Mouse (Mus musculus) heart, embryonic 15.5 days (tissue): ENCODE measurements around the gene Pten. TPM values are rescaled to one million over a fixed set of nuclear protein-coding genes. Genes with fewer than 3 reads are reported as not detected.
"Not testable (repeated sequence)": the region's sequence is repeated elsewhere in the genome, so short reads cannot be mapped to it uniquely, and the experiment has no call there.

Experiments used
- ATAC-seq: fragments of 200-750 bp; cut with Nextera tagmentation; replicated peaks from 2 replicates; pipeline ENCODE4 v1.8.0; 2017; ENCODE audit warnings: low read depth, moderate TSS enrichment; ENCODE audit not compliant: insufficient number of reproducible peaks, insufficient read depth, low FRiP score
- H3K27ac ChIP-seq: fragments of 300-500 bp; sonication (generic); 2 replicates; pipeline ENCODE4 v1.5.1; 2015; ENCODE audit warnings: mild to moderate bottlenecking, inconsistent platforms
- H3K27me3 ChIP-seq: fragments of 300-500 bp; sonication (generic); 2 replicates; pipeline ENCODE4 v1.6.1; 2015; ENCODE audit warnings: inconsistent platforms
- H3K36me3 ChIP-seq: fragments of 300-500 bp; sonication (generic); 2 replicates; pipeline ENCODE4 v1.6.1; 2015; ENCODE audit warnings: mild to moderate bottlenecking, inconsistent platforms
- H3K4me1 ChIP-seq: fragments of 300-500 bp; sonication (generic); replicated peaks from 2 replicates; pipeline ENCODE4 v1.6.1; 2015; ENCODE audit warnings: inconsistent platforms
- H3K4me2 ChIP-seq: fragments of 300-500 bp; sonication (generic); 2 replicates; pipeline ENCODE4 v1.6.1; 2015; ENCODE audit warnings: inconsistent platforms, mild to moderate bottlenecking, moderate library complexity
- H3K4me3 ChIP-seq: fragments of 300-500 bp; sonication (generic); 2 replicates; pipeline ENCODE4 v1.5.1; 2015; ENCODE audit warnings: mild to moderate bottlenecking, inconsistent platforms
- H3K9ac ChIP-seq: fragments of 300-500 bp; sonication (generic); 2 replicates; pipeline ENCODE4 v1.6.1; 2015; ENCODE audit warnings: mild to moderate bottlenecking, inconsistent platforms
- H3K9me3 ChIP-seq: fragments of 300-500 bp; sonication (generic); replicated peaks from 2 replicates; pipeline ENCODE4 v1.6.1; 2016; ENCODE audit warnings: inconsistent platforms
- WGBS: fragments of 180-500 bp; shearing (Covaris S2); methylation state at CpG from one replicate; pipeline ENCODE4 v1.1.7; 2015; ENCODE audit warnings: mixed read lengths; 5-methylcytosine and 5-hydroxymethylcytosine counted together
- polyA plus RNA-seq: library from polyadenylated mRNA; unstranded; fragments of >200 nt; fragmentation: Nextera tagmentation; extraction: Ambion mirVana; gene quantifications from 2 replicates; pipeline ENCODE4 v1.2.1, GENCODE M21; 2015

The Pten gene
- polyA plus RNA-seq, 1 experiment from 2014 or later, result 4.9 TPM

GRCm38 (mm10) chr19:32779131-32779530 is 21.8 kb downstream of the Pten start:
- no peaks in the 10 kb centered on the region for H3K27me3 ChIP-seq
- no peak overlapping the region for H3K4me3 ChIP-seq
- 56% methylated on average over 3 of the region's 3 CpGs for WGBS
- no peaks in the 10 kb centered on the region for H3K36me3 ChIP-seq
- H3K9me3 ChIP-seq, result no peaks in the 10 kb centered on the region
- H3K27ac ChIP-seq, result no peak overlapping the region
- peaks cover 8% of the 10 kb centered on the region for H3K4me1 ChIP-seq
- no peak overlapping the region for H3K4me2 ChIP-seq
- ATAC-seq, result no peak
- H3K9ac ChIP-seq, result no peak overlapping the region

- no peak overlapping the region for H3K27ac ChIP-seq
- H3K9ac ChIP-seq, result no peak overlapping the region
- H3K4me2 ChIP-seq, result no peak overlapping the region
- no peaks in the 10 kb centered on the region for H3K9me3 ChIP-seq
- H3K4me1 ChIP-seq, result peaks cover 8% of the 10 kb centered on the region
- no peak for ATAC-seq
- no peaks in the 10 kb centered on the region for H3K36me3 ChIP-seq
- no peak overlapping the region for H3K4me3 ChIP-seq
- 84% methylated on average over 5 of the region's 5 CpGs for WGBS
- no peaks in the 10 kb centered on the region for H3K27me3 ChIP-seq
Observed at GRCm38 (mm10) chr19:32781305-32782071, 24.2 kb downstream of the Pten start.

GRCm38 (mm10) chr19:32787388-32787787 is 30.1 kb downstream of the Pten start:
- 41% methylated on average over 4 of the region's 4 CpGs for WGBS
- H3K4me2 ChIP-seq, result not testable (repeated sequence)

GRCm38 (mm10) chr19:32788016-32788415 is 30.7 kb downstream of the Pten start:
- H3K9ac ChIP-seq, H3K36me3 ChIP-seq, H3K4me2 ChIP-seq, H3K27ac ChIP-seq, H3K4me3 ChIP-seq, H3K27me3 ChIP-seq, ATAC-seq, H3K9me3 ChIP-seq: not testable (repeated sequence)
- H3K4me1 ChIP-seq, result peaks cover 22% of the 10 kb centered on the region
- WGBS, result 89% methylated on average over 3 of the region's 3 CpGs

More at GRCm38 (mm10) chr19:32787388-32787787, 30.1 kb downstream of the Pten start:
- H3K4me3 ChIP-seq, H3K27me3 ChIP-seq, ATAC-seq, H3K36me3 ChIP-seq, H3K9ac ChIP-seq, H3K27ac ChIP-seq, H3K9me3 ChIP-seq: not testable (repeated sequence)
- H3K4me1 ChIP-seq, result peaks cover 19% of the 10 kb centered on the region

GRCm38 (mm10) chr19:32789535-32789934 is 32.2 kb downstream of the Pten start:
- H3K9ac ChIP-seq, result no peak overlapping the region
- no peak overlapping the region for H3K27ac ChIP-seq
- H3K4me3 ChIP-seq, result no peak overlapping the region
- H3K36me3 ChIP-seq, result no peaks in the 10 kb centered on the region
- H3K4me1 ChIP-seq, result peaks cover 30% of the 10 kb centered on the region
- H3K9me3 ChIP-seq, result no peaks in the 10 kb centered on the region
- 63% methylated on average over 3 of the region's 3 CpGs for WGBS
- H3K4me2 ChIP-seq, result no peak overlapping the region
- ATAC-seq, result no peak
- H3K27me3 ChIP-seq, result no peaks in the 10 kb centered on the region

GRCm38 (mm10) chr19:32792610-32793009 is 35.3 kb downstream of the Pten start:
- no peak overlapping the region for H3K4me2 ChIP-seq
- no peak for ATAC-seq

GRCm38 (mm10) chr19:32793901-32794300 is 36.6 kb downstream of the Pten start:
- Histone ChIP-seq H3K9ac (no peak overlapping the region), H3K4me1 (peaks cover 22% of the 10 kb centered on the region), H3K27me3 (no peaks in the 10 kb centered on the region), H3K36me3 (no peaks in the 10 kb centered on the region), H3K4me3 (no peak overlapping the region), H3K4me2 (no peak overlapping the region), H3K9me3 (no peaks in the 10 kb centered on the region), H3K27ac (no peak overlapping the region)
- no peak for ATAC-seq

More at GRCm38 (mm10) chr19:32792610-32793009, 35.3 kb downstream of the Pten start:
- H3K4me1 ChIP-seq, result peaks cover 30% of the 10 kb centered on the region
- H3K27me3 ChIP-seq, result no peaks in the 10 kb centered on the region
- H3K4me3 ChIP-seq, result no peak overlapping the region
- no peak overlapping the region for H3K27ac ChIP-seq
- 13% methylated on average over 6 of the region's 6 CpGs for WGBS
- no peaks in the 10 kb centered on the region for H3K9me3 ChIP-seq
- H3K36me3 ChIP-seq, result no peaks in the 10 kb centered on the region
- H3K9ac ChIP-seq, result no peak overlapping the region

- Histone ChIP-seq H3K4me2 (no peak overlapping the region), H3K9me3 (no peaks in the 10 kb centered on the region), H3K9ac (no peak overlapping the region), H3K4me1 (no peaks in the 10 kb centered on the region), H3K27ac (no peak overlapping the region), H3K36me3 (peaks cover 5% of the 10 kb centered on the region; the same call in 1 of the 2 replicates), H3K4me3 (no peak overlapping the region), H3K27me3 (no peaks in the 10 kb centered on the region)
- no peak for ATAC-seq
- 86% methylated on average over 2 of the region's 2 CpGs for WGBS
Observed at GRCm38 (mm10) chr19:32800557-32800956, 43.3 kb downstream of the Pten start.

- no peaks in the 10 kb centered on the region for H3K4me1 ChIP-seq
- WGBS, result 73% methylated on average over 4 of the region's 4 CpGs
- ATAC-seq, result no peak
Observed at GRCm38 (mm10) chr19:32804703-32805102, 47.4 kb downstream of the Pten start.

GRCm38 (mm10) chr19:32807610-32808009 is 50.3 kb downstream of the Pten start:
- no peak overlapping the region for H3K9ac ChIP-seq
- H3K4me2 ChIP-seq, result no peak overlapping the region
- H3K4me3 ChIP-seq, result no peak overlapping the region
- peaks cover 5% of the 10 kb centered on the region for H3K36me3 ChIP-seq
- no peaks in the 10 kb centered on the region for H3K9me3 ChIP-seq
- no peaks in the 10 kb centered on the region for H3K4me1 ChIP-seq
- WGBS, result 92% methylated on average over 2 of the region's 2 CpGs
- no peak for ATAC-seq
- no peaks in the 10 kb centered on the region for H3K27me3 ChIP-seq
- no peak overlapping the region for H3K27ac ChIP-seq

More at GRCm38 (mm10) chr19:32804703-32805102, 47.4 kb downstream of the Pten start:
- Histone ChIP-seq H3K4me3 (no peak overlapping the region), H3K9me3 (no peaks in the 10 kb centered on the region), H3K27me3 (no peaks in the 10 kb centered on the region), H3K36me3 (peaks cover 5% of the 10 kb centered on the region; the same call in 1 of the 2 replicates), H3K4me2 (no peak overlapping the region), H3K9ac (no peak overlapping the region), H3K27ac (no peak overlapping the region)

GRCm38 (mm10) chr19:32808690-32809089 is 51.4 kb downstream of the Pten start:
- H3K4me3 ChIP-seq, result no peak overlapping the region
- H3K4me2 ChIP-seq, result no peak overlapping the region
- peaks cover 5% of the 10 kb centered on the region for H3K36me3 ChIP-seq
- no peak overlapping the region for H3K9ac ChIP-seq
- no peak overlapping the region for H3K27ac ChIP-seq
- no peak for ATAC-seq
- H3K9me3 ChIP-seq, result no peaks in the 10 kb centered on the region
- 67% methylated on average over 6 of the region's 6 CpGs for WGBS
- H3K27me3 ChIP-seq, result no peaks in the 10 kb centered on the region
- no peaks in the 10 kb centered on the region for H3K4me1 ChIP-seq

- no peak for ATAC-seq
- WGBS, result 87% methylated on average over 3 of the region's 3 CpGs
- no peaks in the 10 kb centered on the region for H3K9me3 ChIP-seq
Observed at GRCm38 (mm10) chr19:32809117-32809516, 51.8 kb downstream of the Pten start.

More at GRCm38 (mm10) chr19:32809117-32809516, 51.8 kb downstream of the Pten start:
- H3K27ac ChIP-seq, result no peak overlapping the region
- H3K4me1 ChIP-seq, result no peaks in the 10 kb centered on the region
- no peak overlapping the region for H3K9ac ChIP-seq
- no peaks in the 10 kb centered on the region for H3K27me3 ChIP-seq
- H3K36me3 ChIP-seq, result peaks cover 5% of the 10 kb centered on the region
- no peak overlapping the region for H3K4me3 ChIP-seq
- H3K4me2 ChIP-seq, result no peak overlapping the region
